Mouse (Mus musculus): ENCODE measurements at regions not wholly inside any gene's neighbourhood (a gene's known extent, or its start where the extent isn't known, plus 50 kb on each side); places are given as distances from the start of the nearest gene placed in this dataset.

GRCm38 (mm10) chr13:59338436-59338835 lies 246.6 kb downstream of the Agtpbp1 start:
- Histone ChIP-seq H3K9me3 (ENCODE audit: control insufficient read depth, low read length) (no peaks in the 10 kb centered on the region), H3K4me2 (replicated peaks; ENCODE audit: low read depth, low read length, severe bottlenecking) (no peak overlapping the region), H3K4me1 (ENCODE audit: control insufficient read depth, insufficient read depth, low read length) (no peaks in the 10 kb centered on the region), H3K27me3 (ENCODE audit: control insufficient read depth, insufficient read depth, low read length) (no peaks in the 10 kb centered on the region), H3K27ac (replicated peaks; ENCODE audit: low read depth, low read length) (no peak overlapping the region), H3K4me3 (replicated peaks; ENCODE audit: low read length) (no peak overlapping the region), H3K9ac (ENCODE audit: low read depth, low read length, severe bottlenecking) (no peak overlapping the region), H3K36me3 (ENCODE audit: control insufficient read depth, insufficient read depth, low read length) (no peaks in the 10 kb centered on the region)
- no peak for DNase-seq (ENCODE audit: low spot score)
- ATAC-seq (ENCODE audit: low FRiP score, low read depth): no peak
- no peak for TF ChIP-seq POLR2A (IDR thresholded peaks at IDR 0.05; ENCODE audit: borderline replicate concordance, extremely low read depth, insufficient read depth, insufficient read length)
- 88% methylated on average over 9 of the region's 9 CpGs for WGBS

- H3K4me3 ChIP-seq (replicated peaks; ENCODE audit: low read length): no peak overlapping the region
- H3K4me2 ChIP-seq (replicated peaks; ENCODE audit: low read depth, low read length, severe bottlenecking): no peak overlapping the region
- H3K9ac ChIP-seq (ENCODE audit: low read depth, low read length, severe bottlenecking): no peak overlapping the region
- no peaks in the 10 kb centered on the region for H3K9me3 ChIP-seq (ENCODE audit: control insufficient read depth, low read length)
- H3K36me3 ChIP-seq (ENCODE audit: control insufficient read depth, insufficient read depth, low read length): no peaks in the 10 kb centered on the region
- ATAC-seq (ENCODE audit: low FRiP score, low read depth) (no peak), DNase-seq (ENCODE audit: low spot score) (no peak)
- H3K27me3 ChIP-seq (ENCODE audit: control insufficient read depth, insufficient read depth, low read length): no peaks in the 10 kb centered on the region
- no peaks in the 10 kb centered on the region for H3K4me1 ChIP-seq (ENCODE audit: control insufficient read depth, insufficient read depth, low read length)
- TF ChIP-seq POLR2A (IDR thresholded peaks at IDR 0.05; ENCODE audit: borderline replicate concordance, extremely low read depth, insufficient read depth, insufficient read length): no peak
- no peak overlapping the region for H3K27ac ChIP-seq (replicated peaks; ENCODE audit: low read depth, low read length)
- 82% methylated on average over 3 of the region's 3 CpGs for WGBS
Measured at GRCm38 (mm10) chr13:59323933-59324332, 261.1 kb downstream of the Agtpbp1 start.

GRCm38 (mm10) chr13:59323441-59323840 lies 261.6 kb downstream of the Agtpbp1 start:
- Histone ChIP-seq H3K9ac (ENCODE audit: low read depth, low read length, severe bottlenecking) (no peak overlapping the region), H3K4me2 (replicated peaks; ENCODE audit: low read depth, low read length, severe bottlenecking) (no peak overlapping the region), H3K4me1 (ENCODE audit: control insufficient read depth, insufficient read depth, low read length) (no peaks in the 10 kb centered on the region), H3K27me3 (ENCODE audit: control insufficient read depth, insufficient read depth, low read length) (no peaks in the 10 kb centered on the region), H3K27ac (replicated peaks; ENCODE audit: low read depth, low read length) (no peak overlapping the region), H3K4me3 (replicated peaks; ENCODE audit: low read length) (no peak overlapping the region), H3K9me3 (ENCODE audit: control insufficient read depth, low read length) (no peaks in the 10 kb centered on the region), H3K36me3 (ENCODE audit: control insufficient read depth, insufficient read depth, low read length) (no peaks in the 10 kb centered on the region)
- DNase-seq (ENCODE audit: low spot score) (peak; percentile 45), ATAC-seq (ENCODE audit: low FRiP score, low read depth) (no peak)
- TF ChIP-seq POLR2A (IDR thresholded peaks at IDR 0.05; ENCODE audit: borderline replicate concordance, extremely low read depth, insufficient read depth, insufficient read length): no peak
- 43% methylated on average over 5 of the region's 5 CpGs for WGBS

- ATAC-seq (ENCODE audit: low FRiP score, low read depth) (no peak), DNase-seq (ENCODE audit: low spot score) (no peak)
- Histone ChIP-seq H3K27me3 (ENCODE audit: control insufficient read depth, insufficient read depth, low read length) (no peaks in the 10 kb centered on the region), H3K27ac (replicated peaks; ENCODE audit: low read depth, low read length) (no peak overlapping the region), H3K9me3 (ENCODE audit: control insufficient read depth, low read length) (no peaks in the 10 kb centered on the region), H3K36me3 (ENCODE audit: control insufficient read depth, insufficient read depth, low read length) (no peaks in the 10 kb centered on the region), H3K9ac (ENCODE audit: low read depth, low read length, severe bottlenecking) (no peak overlapping the region), H3K4me2 (replicated peaks; ENCODE audit: low read depth, low read length, severe bottlenecking) (no peak overlapping the region), H3K4me1 (ENCODE audit: control insufficient read depth, insufficient read depth, low read length) (no peaks in the 10 kb centered on the region), H3K4me3 (replicated peaks; ENCODE audit: low read length) (no peak overlapping the region)
- WGBS: 89% methylated on average over 5 of the region's 5 CpGs
- TF ChIP-seq POLR2A (IDR thresholded peaks at IDR 0.05; ENCODE audit: borderline replicate concordance, extremely low read depth, insufficient read depth, insufficient read length): no peak
Measured at GRCm38 (mm10) chr13:59320261-59320660, 264.8 kb downstream of the Agtpbp1 start.

GRCm38 (mm10) chr13:59317458-59318005 lies 267.5 kb downstream of the Agtpbp1 start:
- Histone ChIP-seq H3K4me1 (ENCODE audit: control insufficient read depth, insufficient read depth, low read length) (no peaks in the 10 kb centered on the region), H3K9me3 (ENCODE audit: control insufficient read depth, low read length) (no peaks in the 10 kb centered on the region), H3K4me3 (replicated peaks; ENCODE audit: low read length) (no peak overlapping the region), H3K27me3 (ENCODE audit: control insufficient read depth, insufficient read depth, low read length) (no peaks in the 10 kb centered on the region), H3K4me2 (replicated peaks; ENCODE audit: low read depth, low read length, severe bottlenecking) (no peak overlapping the region), H3K36me3 (ENCODE audit: control insufficient read depth, insufficient read depth, low read length) (no peaks in the 10 kb centered on the region), H3K9ac (ENCODE audit: low read depth, low read length, severe bottlenecking) (no peak overlapping the region), H3K27ac (replicated peaks; ENCODE audit: low read depth, low read length) (no peak overlapping the region)
- 74% methylated on average over 16 of the region's 16 CpGs for WGBS
- ATAC-seq (ENCODE audit: low FRiP score, low read depth) (no peak), DNase-seq (ENCODE audit: low spot score) (no peak)
- no peak for TF ChIP-seq POLR2A (IDR thresholded peaks at IDR 0.05; ENCODE audit: borderline replicate concordance, extremely low read depth, insufficient read depth, insufficient read length)

GRCm38 (mm10) chr13:59315811-59316210 lies 269.2 kb downstream of the Agtpbp1 start:
- TF ChIP-seq POLR2A (IDR thresholded peaks at IDR 0.05; ENCODE audit: borderline replicate concordance, extremely low read depth, insufficient read depth, insufficient read length): no peak
- Histone ChIP-seq H3K9me3 (ENCODE audit: control insufficient read depth, low read length) (no peaks in the 10 kb centered on the region), H3K4me2 (replicated peaks; ENCODE audit: low read depth, low read length, severe bottlenecking) (no peak overlapping the region), H3K27ac (replicated peaks; ENCODE audit: low read depth, low read length) (no peak overlapping the region), H3K36me3 (ENCODE audit: control insufficient read depth, insufficient read depth, low read length) (no peaks in the 10 kb centered on the region), H3K9ac (ENCODE audit: low read depth, low read length, severe bottlenecking) (no peak overlapping the region), H3K4me3 (replicated peaks; ENCODE audit: low read length) (no peak overlapping the region), H3K27me3 (ENCODE audit: control insufficient read depth, insufficient read depth, low read length) (no peaks in the 10 kb centered on the region), H3K4me1 (ENCODE audit: control insufficient read depth, insufficient read depth, low read length) (no peaks in the 10 kb centered on the region)
- WGBS: 49% methylated on average over 3 of the region's 3 CpGs
- ATAC-seq (ENCODE audit: low FRiP score, low read depth) (no peak), DNase-seq (ENCODE audit: low spot score) (no peak)

Data from limb, embryonic 14.5 days (tissue).